Mouse (Mus musculus): ENCODE measurements around the gene Ppp1r12c. TPM values are rescaled to one million over a fixed set of nuclear protein-coding genes. Genes with fewer than 3 reads are reported as not detected.

Ppp1r12c gene
- polyA plus RNA-seq, 1 experiment from 2014 or later: 17.4 TPM

- no peak overlapping the region for H3K4me2 ChIP-seq
- peaks cover 39% of the 10 kb centered on the region for H3K36me3 ChIP-seq (replicated peaks)
- H3K9me3 ChIP-seq (replicated peaks): no peaks in the 10 kb centered on the region
- H3K4me3 ChIP-seq (replicated peaks): no peak overlapping the region
- 43% methylated on average over 6 of the region's 6 CpGs for whole genome bisulfite sequencing (ENCODE audit: insufficient replicate concordance)
- no peak for ATAC-seq (ENCODE audit: insufficient read depth)
- H3K27me3 ChIP-seq: peaks cover 52% of the 10 kb centered on the region
- no peak overlapping the region for H3K9ac ChIP-seq
- H3K4me1 ChIP-seq (replicated peaks): peaks cover 8% of the 10 kb centered on the region; the same call in 1 of the 2 replicates
- no peak overlapping the region for H3K27ac ChIP-seq (replicated peaks)
These were observed 21.8 kb downstream of the Ppp1r12c start for GRCm38 (mm10) chr7:4479674-4480073.

GRCm38 (mm10) chr7:4478796-4479291 lies 22.6 kb downstream of the Ppp1r12c start:
- H3K4me3 ChIP-seq (replicated peaks): peak overlapping the region; percentile 47
- peak overlapping the region; percentile 60 for H3K4me2 ChIP-seq
- 9% methylated on average over 16 of the region's 16 CpGs for WGBS (ENCODE audit: insufficient replicate concordance)
- no peak overlapping the region for H3K27ac ChIP-seq (replicated peaks)
- no peak for ATAC-seq (ENCODE audit: insufficient read depth)
- H3K9ac ChIP-seq: no peak overlapping the region
- H3K27me3 ChIP-seq: peaks cover 60% of the 10 kb centered on the region
- no peaks in the 10 kb centered on the region for H3K9me3 ChIP-seq (replicated peaks)
- H3K36me3 ChIP-seq (replicated peaks): peaks cover 31% of the 10 kb centered on the region
- peaks cover 8% of the 10 kb centered on the region; the same call in 1 of the 2 replicates for H3K4me1 ChIP-seq (replicated peaks)

- peak; percentile 64 for ATAC-seq (ENCODE audit: insufficient read depth)
- H3K27ac ChIP-seq (replicated peaks): no peak overlapping the region
- H3K4me3 ChIP-seq (replicated peaks): peak overlapping the region; percentile 47
- H3K36me3 ChIP-seq (replicated peaks): peaks cover 24% of the 10 kb centered on the region
- H3K27me3 ChIP-seq: peaks cover 66% of the 10 kb centered on the region
- H3K9ac ChIP-seq: no peak overlapping the region
- 2% methylated on average over 39 of the region's 39 CpGs for WGBS (ENCODE audit: insufficient replicate concordance)
- no peaks in the 10 kb centered on the region for H3K9me3 ChIP-seq (replicated peaks)
- H3K4me2 ChIP-seq: peak overlapping the region; percentile 60
- H3K4me1 ChIP-seq (replicated peaks): peaks cover 8% of the 10 kb centered on the region; the same call in 1 of the 2 replicates
These were observed 23.3 kb downstream of the Ppp1r12c start for GRCm38 (mm10) chr7:4478021-4478795.

GRCm38 (mm10) chr7:4473940-4474339 lies 27.5 kb downstream of the Ppp1r12c start:
- ATAC-seq (ENCODE audit: insufficient read depth): no peak
- Histone ChIP-seq H3K27ac (replicated peaks) (no peak overlapping the region), H3K4me3 (replicated peaks) (no peak overlapping the region), H3K9ac (no peak overlapping the region), H3K9me3 (replicated peaks) (no peaks in the 10 kb centered on the region), H3K36me3 (replicated peaks) (no peaks in the 10 kb centered on the region), H3K4me1 (replicated peaks) (peaks cover 18% of the 10 kb centered on the region), H3K4me2 (no peak overlapping the region), H3K27me3 (peaks cover 98% of the 10 kb centered on the region)
- 22% methylated on average over 19 of the region's 19 CpGs for WGBS (ENCODE audit: insufficient replicate concordance)

- H3K4me3 ChIP-seq (replicated peaks): peak overlapping the region; percentile 18; the same call in 1 of the 2 replicates
- ATAC-seq (ENCODE audit: insufficient read depth): no peak
- peaks cover 84% of the 10 kb centered on the region for H3K27me3 ChIP-seq
- no peak overlapping the region for H3K9ac ChIP-seq
- peak overlapping the region; percentile 53 for H3K4me2 ChIP-seq
- peaks cover 11% of the 10 kb centered on the region for H3K4me1 ChIP-seq (replicated peaks)
- no peaks in the 10 kb centered on the region for H3K36me3 ChIP-seq (replicated peaks)
- H3K9me3 ChIP-seq (replicated peaks): no peaks in the 10 kb centered on the region
- 15% methylated on average over 24 of the region's 24 CpGs for WGBS (ENCODE audit: insufficient replicate concordance)
- H3K27ac ChIP-seq (replicated peaks): no peak overlapping the region
These were observed 30.3 kb downstream of the Ppp1r12c start for GRCm38 (mm10) chr7:4471179-4471555.

DNA sequence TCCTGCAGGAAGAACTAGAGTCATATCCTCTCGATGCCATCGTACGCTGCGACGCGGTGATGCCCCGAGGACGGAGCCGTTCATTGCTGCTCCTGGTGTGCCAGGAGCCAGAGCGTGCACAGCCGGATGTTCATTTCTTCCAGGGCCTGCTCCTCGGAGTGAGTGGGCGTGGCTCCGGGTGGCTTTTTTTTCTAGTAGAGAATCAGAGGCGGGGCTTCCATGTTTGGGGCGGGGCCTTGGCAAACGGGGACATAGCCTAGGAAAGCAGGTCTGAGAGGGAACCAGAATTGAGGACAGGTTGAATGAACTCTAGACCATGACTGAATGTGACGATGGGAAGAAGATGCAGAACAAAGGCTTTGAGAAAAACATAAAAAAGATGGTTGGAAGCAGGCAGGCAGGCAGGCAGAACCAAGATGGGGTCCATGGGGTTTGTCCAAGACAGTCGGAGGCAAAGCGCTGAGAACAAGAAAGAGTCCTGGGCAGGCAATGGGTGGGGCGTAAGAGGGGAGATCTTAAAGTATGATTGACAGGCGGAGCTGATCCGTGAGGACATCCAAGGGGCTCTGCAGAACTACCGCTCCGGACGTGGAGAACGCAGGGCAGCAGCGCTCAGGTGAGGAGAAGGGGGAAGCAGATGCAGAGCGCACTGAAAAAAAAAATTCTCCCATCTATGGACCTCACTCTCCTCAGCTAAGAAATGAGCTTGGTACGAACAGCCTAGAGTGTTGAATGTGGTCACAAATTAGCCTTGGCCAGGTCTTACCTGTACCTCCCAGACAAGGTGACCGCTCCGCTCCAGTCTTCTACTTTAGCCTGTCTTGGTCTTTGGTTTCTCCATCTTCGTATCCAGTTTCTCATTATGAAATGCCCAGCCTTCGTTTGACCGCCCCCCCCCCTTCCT lies 31.0 kb downstream of the Ppp1r12c start:
- Histone ChIP-seq H3K27ac (replicated peaks) (no peak overlapping the region), H3K9me3 (replicated peaks) (no peaks in the 10 kb centered on the region), H3K4me3 (replicated peaks) (peak overlapping the region; percentile 18; the same call in 1 of the 2 replicates), H3K4me2 (peak overlapping the region; percentile 53), H3K27me3 (peaks cover 77% of the 10 kb centered on the region), H3K36me3 (replicated peaks) (no peaks in the 10 kb centered on the region), H3K4me1 (replicated peaks) (peaks cover 11% of the 10 kb centered on the region), H3K9ac (no peak overlapping the region)
- 8% methylated on average over 35 of the region's 35 CpGs for WGBS (ENCODE audit: insufficient replicate concordance)
- ATAC-seq (ENCODE audit: insufficient read depth): no peak

- H3K9ac ChIP-seq: no peak overlapping the region
- peaks cover 16% of the 10 kb centered on the region for H3K4me1 ChIP-seq (replicated peaks)
- 66% methylated on average over 3 of the region's 3 CpGs for WGBS (ENCODE audit: insufficient replicate concordance)
- H3K9me3 ChIP-seq (replicated peaks): no peaks in the 10 kb centered on the region
- ATAC-seq (ENCODE audit: insufficient read depth): no peak
- no peak overlapping the region for H3K4me2 ChIP-seq
- no peak overlapping the region for H3K27ac ChIP-seq (replicated peaks)
- H3K4me3 ChIP-seq (replicated peaks): no peak overlapping the region
- peaks cover 51% of the 10 kb centered on the region for H3K27me3 ChIP-seq
- H3K36me3 ChIP-seq (replicated peaks): no peaks in the 10 kb centered on the region
These were observed 33.7 kb downstream of the Ppp1r12c start for GRCm38 (mm10) chr7:4467801-4468200.

DNA sequence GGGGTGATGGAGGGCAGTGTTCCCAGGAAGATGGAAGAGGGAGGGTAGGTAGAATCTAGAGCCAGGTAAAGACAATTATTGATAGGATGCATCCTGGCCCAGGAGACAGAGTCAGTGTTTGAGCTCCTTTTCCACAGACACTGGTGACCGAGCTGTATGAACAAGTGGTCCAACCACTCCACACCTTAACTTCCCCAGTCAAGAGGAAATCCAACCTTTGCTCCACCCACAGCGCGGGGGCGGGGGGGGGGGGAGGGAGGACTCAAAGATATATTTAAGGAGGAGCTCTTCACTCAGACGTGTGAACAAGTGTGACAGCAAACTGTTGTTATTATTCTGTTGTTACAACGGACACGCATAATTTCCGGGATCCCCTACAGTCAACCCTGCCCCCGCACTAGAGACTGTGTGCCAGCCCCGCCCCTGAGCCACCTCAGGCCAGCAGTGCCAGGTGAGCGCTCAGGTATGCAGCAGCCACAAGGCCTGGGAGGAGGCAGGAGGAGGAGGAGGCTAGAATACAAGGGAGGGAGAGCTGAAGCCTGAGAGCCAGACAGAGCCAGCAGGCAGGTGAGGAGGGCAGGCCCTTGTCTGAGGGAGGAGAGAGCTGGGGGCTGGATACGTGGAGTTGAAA lies 37.2 kb downstream of the Ppp1r12c start:
- Histone ChIP-seq H3K27me3 (peaks cover 16% of the 10 kb centered on the region), H3K9me3 (replicated peaks) (no peaks in the 10 kb centered on the region), H3K4me2 (no peak overlapping the region), H3K4me1 (replicated peaks) (0 out of 2 replicates have a peak, but pooled peaks cover 5% of the 10 kb centered on the region), H3K36me3 (replicated peaks) (no peaks in the 10 kb centered on the region), H3K4me3 (replicated peaks) (no peak overlapping the region), H3K9ac (no peak overlapping the region), H3K27ac (replicated peaks) (no peak overlapping the region)
- ATAC-seq (ENCODE audit: insufficient read depth): no peak
- WGBS (ENCODE audit: insufficient replicate concordance): 9% methylated on average over 12 of the region's 12 CpGs

GRCm38 (mm10) chr7:4460576-4461434 lies 40.7 kb downstream of the Ppp1r12c start, which contains the start of gene Eps8l1:
Eps8l1 (plus strand) TSS chr7:4460674.
- Histone ChIP-seq H3K4me3 (replicated peaks) (peak within 1 kb of the TSS; percentile 54), H3K4me1 (replicated peaks) (0 out of 2 replicates have a peak, but pooled peaks cover 5% of the 10 kb centered on the region), H3K27ac (replicated peaks) (peak within 1 kb of the TSS; percentile 80), H3K27me3 (no peaks in the 10 kb centered on the region; the same call in 1 of the 2 replicates), H3K4me2 (peak within 1 kb of the TSS; percentile 43), H3K36me3 (replicated peaks) (no peaks in the 10 kb centered on the region), H3K9me3 (replicated peaks) (no peaks in the 10 kb centered on the region), H3K9ac (peak within 1 kb of the TSS; percentile 32; the same call in 1 of the 2 replicates)
- 45% methylated on average over 14 of the region's 16 CpGs for WGBS (ENCODE audit: insufficient replicate concordance)
- peak; percentile 75 for ATAC-seq (ENCODE audit: insufficient read depth)

DNA sequence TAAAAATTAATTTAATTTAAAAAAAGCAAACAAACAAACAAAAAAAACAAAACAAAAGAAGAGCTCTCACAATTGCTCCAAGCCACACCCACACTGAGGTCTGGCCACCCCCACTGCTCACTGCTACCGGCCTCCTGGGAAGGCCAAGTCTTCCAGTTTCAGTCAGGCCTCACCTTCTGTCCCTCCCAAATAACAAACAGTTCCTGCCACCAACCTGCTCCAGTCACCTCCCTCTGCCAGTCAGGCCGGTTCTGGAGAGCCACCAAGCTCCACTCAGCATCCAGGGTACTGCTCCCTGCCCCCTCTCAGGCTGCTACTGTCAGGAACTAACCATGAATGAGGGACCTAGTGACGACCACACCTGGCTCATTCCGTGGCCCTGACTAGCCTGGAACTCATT lies 48.8 kb downstream of the Ppp1r12c start:
- Histone ChIP-seq H3K27me3 (no peaks in the 10 kb centered on the region), H3K4me1 (replicated peaks) (peaks cover 8% of the 10 kb centered on the region), H3K9me3 (replicated peaks) (no peaks in the 10 kb centered on the region), H3K4me3 (replicated peaks) (no peak overlapping the region), H3K9ac (no peak overlapping the region), H3K4me2 (no peak overlapping the region), H3K36me3 (replicated peaks) (no peaks in the 10 kb centered on the region), H3K27ac (replicated peaks) (no peak overlapping the region)
- 30% methylated on average over 4 of the region's 4 CpGs for WGBS (ENCODE audit: insufficient replicate concordance)
- ATAC-seq (ENCODE audit: insufficient read depth): no peak

Measured in liver, embryonic 15.5 days (tissue).